Mouse (Mus musculus) lung, adult 2 months (tissue): ENCODE results near the gene Gm20388.

ENCODE experiments used
- CTCF ChIP-seq: fragments of 200-500 bp; IDR thresholded peaks from 2 replicates; pipeline ENCODE4 v1.5.1; 2011; ENCODE audit warnings: mild to moderate bottlenecking, low read length, control low read depth; ENCODE audit not compliant: insufficient read depth
- POLR2A ChIP-seq: fragments of 200-500 bp; IDR thresholded peaks from 2 replicates; pipeline ENCODE4 v1.6.1; 2011; ENCODE audit warnings: low read depth, mild to moderate bottlenecking, control low read depth, low read length, borderline replicate concordance; ENCODE audit errors: extremely low read depth

- TF ChIP-seq CTCF (no peak), POLR2A (no peak)
Observed at GRCm38 (mm10) chr8:120401712-120402111, 491.1 kb downstream of the Gm20388 start.
